Mouse (Mus musculus) erythroblast, embryonic 14.5 days (primary cell): Measurements from ENCODE around the gene Mrc1.

Experiments
- GATA1 ChIP-seq: IDR thresholded peaks from 2 replicates; pipeline ENCODE4 v1.6.1; 2012; ENCODE audit warnings: low read length, inconsistent platforms, mixed read lengths
- TAL1 ChIP-seq: IDR thresholded peaks from 3 replicates; pipeline ENCODE4 v1.6.1; 2012; ENCODE audit warnings: low read length, inconsistent platforms, mixed read lengths

GRCm38 (mm10) chr2:14258345-14258850 lies 29.2 kb downstream of the Mrc1 start:
- TF ChIP-seq GATA1 (no peak), TAL1 (no peak)
